Mouse (Mus musculus): Measurements from ENCODE around the gene Dglucy.

Dglucy gene

GRCm38 (mm10) chr12:100778934-100779865 lies at the start of gene Dglucy:
TSS of gene Dglucy (plus strand) at chr12:100779057.
- DNase-seq (ENCODE audit: low spot score): peak; percentile 87

- no peak for DNase-seq (ENCODE audit: low spot score)
These were observed 43.7 kb upstream of the Dglucy start for GRCm38 (mm10) chr12:100735156-100735555.

DNA sequence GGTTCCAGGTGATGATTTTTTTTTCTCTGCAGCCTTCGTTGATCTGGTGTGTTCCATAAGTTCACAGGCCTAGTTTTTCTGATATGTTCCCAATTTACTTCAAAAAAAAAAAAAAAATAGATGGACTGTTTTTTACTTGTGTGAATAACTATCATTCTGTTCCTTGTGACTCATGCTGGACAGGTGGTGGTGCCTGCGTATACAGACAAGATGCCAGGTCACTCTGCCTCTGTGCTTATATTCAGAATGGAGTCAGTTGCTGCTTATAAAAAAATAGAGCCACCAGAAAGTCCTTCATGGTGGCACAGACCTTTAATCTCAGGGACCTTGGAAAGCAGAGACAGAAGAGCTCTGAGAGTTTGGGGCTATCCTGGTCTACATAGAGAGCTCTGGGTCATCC lies 43.3 kb upstream of the Dglucy start:
- DNase-seq (ENCODE audit: low spot score): no peak

GRCm38 (mm10) chr12:100738498-100738897 lies 40.4 kb upstream of the Dglucy start:
- no peak for DNase-seq (ENCODE audit: low spot score)

DNA sequence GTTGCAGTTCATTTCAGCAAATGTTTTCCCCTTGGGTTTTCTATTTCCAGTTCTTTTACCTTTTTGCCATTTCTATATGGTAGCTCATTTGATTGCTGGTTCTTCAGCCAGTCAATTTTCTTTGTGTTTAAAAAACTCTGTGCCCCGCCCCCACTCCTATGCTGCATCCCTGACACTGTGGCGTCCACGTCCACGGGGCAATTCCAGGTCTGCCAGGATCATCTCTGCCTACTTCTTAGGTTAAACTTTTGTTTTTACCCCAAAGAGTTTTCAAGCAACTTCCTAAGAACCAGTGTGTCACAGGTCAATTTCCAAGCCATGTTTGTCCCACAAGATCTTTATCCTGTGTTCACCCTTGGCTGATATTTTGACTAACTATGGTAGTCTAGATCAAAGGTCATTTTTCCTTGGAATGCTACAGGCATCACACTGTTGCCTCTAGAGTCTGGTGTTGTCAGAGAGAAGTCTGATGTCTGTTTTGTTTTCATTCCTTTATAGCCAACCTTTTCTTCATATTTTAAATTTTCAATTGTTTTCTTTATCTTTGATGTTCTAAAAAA lies 39.8 kb upstream of the Dglucy start:
- DNase-seq (ENCODE audit: low spot score): no peak

DNA sequence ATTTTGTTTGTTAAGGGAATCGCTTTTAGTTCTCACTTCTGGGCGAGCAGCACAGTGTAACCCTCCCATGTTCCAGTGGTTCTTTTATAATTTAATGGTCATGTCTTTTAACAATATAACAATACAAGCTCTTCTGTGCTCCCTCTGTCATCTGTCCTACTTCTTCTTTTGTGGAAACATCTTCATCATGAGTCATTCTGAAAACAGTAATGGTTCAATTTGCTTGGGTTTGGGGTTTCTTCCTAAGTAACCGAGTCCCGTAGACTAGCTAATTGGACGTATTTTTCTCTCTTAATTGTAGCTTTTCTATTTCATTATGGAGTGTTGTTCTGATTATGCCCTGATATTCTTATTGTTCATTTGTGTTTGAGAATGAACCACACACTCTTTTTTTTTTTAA lies 38.5 kb upstream of the Dglucy start:
- no peak for DNase-seq (ENCODE audit: low spot score)

DNA sequence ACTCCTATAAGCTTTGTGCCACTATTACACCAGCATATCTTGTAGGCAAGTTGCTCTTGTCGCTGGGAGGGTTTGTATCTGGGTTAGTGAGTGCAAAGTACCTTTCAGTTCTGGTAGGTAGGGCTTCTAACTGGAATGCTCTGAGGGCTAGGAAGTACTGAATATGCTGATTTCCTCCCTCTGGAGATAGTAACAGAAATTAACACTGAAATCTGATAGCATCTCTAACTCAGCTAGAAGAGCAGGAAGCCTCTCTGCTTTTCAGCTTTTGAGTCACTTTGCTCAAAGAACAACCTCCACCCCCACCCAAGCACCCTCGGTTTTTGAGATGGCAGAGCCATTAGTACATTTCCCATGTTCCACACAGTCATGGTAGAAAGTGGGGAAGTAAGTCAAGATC lies 36.4 kb upstream of the Dglucy start:
- DNase-seq (ENCODE audit: low spot score): no peak

DNA sequence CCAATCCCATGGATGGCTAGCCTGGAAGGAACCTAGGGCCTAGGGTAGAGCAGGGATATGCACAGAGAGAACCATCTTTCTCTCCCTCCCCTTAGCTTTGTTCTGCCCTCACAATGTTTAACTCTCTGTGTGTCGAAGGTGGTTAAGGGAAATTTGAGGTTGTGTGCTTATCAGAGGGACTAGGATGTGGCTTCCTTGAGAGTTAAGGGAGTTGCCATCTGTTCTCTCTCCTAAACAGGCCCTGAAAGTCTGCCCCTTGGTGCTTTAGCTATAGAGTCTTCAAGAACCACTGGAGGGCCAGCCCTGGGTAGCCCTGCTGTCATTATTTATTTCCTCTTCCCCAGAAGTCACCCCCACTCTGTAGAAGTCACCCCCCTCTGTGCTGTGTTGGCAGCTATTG lies 25.9 kb upstream of the Dglucy start:
- DNase-seq (ENCODE audit: low spot score): no peak

DNA sequence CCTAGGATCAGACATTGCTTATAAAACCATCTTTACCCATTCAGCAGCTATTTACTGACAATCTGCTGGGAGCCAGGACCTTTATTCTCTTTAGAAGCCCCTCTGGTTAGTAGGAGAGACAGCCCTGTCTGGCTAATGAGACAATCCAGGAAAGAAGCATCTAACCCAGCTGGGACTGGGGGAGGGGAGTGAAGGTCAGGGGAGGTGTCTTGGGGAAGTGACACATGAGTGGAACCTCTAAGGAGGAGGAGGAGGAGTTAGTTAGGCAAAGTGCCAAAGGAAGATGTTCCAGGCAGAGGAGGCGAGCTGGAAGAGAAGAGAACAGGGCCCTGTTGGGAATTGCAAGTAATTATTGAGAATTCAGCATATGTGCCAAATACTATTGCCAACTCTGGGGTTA lies 25.1 kb upstream of the Dglucy start:
- DNase-seq (ENCODE audit: low spot score): no peak

DNA sequence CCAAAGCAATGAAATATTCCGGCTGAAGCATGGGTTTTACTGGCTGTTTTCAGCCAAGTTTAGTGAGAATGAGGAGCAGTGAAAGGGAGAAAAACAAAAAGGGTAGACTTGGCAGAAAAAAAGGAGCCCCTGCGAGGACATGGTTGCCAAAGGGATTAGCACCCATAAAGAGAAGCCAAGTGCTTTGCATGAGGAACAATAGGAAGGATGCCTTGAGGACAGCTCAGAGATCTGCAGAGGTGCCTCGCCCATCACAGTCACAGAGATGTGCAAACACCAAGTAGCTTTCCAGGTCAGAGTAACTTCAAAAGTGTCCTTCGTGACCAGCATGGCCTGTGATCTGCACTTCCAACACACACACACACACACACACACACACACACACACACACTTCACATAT lies 21.4 kb upstream of the Dglucy start:
- DNase-seq (ENCODE audit: low spot score): no peak

GRCm38 (mm10) chr12:100762663-100763425 lies 16.0 kb upstream of the Dglucy start:
- no peak for DNase-seq (ENCODE audit: low spot score)

GRCm38 (mm10) chr12:100764329-100765018 lies 14.4 kb upstream of the Dglucy start:
- no peak for DNase-seq (ENCODE audit: low spot score)

GRCm38 (mm10) chr12:100769871-100770270 lies 9.0 kb upstream of the Dglucy start:
- DNase-seq (ENCODE audit: low spot score): no peak

DNA sequence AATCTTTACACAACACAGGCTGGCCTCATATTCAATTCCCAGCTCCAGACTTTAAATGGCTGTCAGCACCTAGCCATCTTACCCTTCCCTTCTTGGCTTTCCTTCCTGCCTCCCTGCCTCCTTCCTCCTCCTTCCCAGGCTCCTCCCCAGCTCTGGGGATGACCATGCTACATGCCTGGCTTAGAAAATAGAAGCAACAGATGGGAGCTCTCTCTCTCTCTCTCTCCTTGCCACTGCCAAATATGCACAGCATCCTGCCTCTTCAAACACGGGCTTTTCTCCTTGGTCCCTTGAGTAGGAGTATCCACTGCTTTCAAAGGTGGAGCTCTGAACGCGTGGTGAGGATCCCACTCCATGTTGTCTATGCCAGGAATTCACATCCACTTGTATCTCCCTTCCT lies 8.1 kb upstream of the Dglucy start:
- DNase-seq (ENCODE audit: low spot score): no peak

DNA sequence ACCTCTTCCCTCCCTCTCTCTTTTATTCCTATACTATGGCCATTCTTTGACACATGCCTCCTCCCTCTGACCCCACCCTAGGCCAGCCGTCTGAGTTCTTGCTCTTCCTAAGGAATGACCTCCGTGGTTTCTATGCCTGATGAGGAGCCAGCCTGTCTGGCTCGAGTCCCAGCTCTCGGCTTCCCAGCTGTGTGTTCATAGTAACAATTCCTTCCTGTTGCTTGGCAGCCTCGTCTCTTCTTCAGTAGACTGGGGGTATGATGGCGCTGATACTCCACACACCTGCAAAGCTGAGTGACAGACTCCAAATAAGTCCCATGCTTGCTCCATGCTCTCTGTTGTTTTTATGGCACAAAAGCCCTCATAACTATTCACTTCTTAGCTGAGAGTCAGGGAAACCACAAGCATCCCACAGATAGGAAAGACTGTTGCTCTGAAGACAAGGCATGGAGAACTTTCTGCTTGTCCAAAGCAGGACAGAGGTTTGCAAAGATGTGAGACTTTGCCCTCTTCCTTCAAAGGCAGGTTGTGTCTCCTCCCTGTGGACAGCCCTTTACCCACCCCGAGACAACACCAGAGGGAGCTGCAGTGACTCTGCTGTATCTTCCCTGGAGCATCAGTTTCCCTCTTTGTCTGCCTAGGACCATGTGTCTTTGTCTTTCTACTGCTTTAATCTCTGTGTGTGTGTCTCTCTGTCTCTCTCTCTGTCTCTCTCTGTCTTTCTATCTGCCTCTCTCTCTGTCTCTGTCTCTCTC lies 6.5 kb upstream of the Dglucy start:
- peak; percentile 26 for DNase-seq (ENCODE audit: low spot score)

- no peak for DNase-seq (ENCODE audit: low spot score)
These were observed 4.1 kb upstream of the Dglucy start for GRCm38 (mm10) chr12:100774756-100775155.

DNA sequence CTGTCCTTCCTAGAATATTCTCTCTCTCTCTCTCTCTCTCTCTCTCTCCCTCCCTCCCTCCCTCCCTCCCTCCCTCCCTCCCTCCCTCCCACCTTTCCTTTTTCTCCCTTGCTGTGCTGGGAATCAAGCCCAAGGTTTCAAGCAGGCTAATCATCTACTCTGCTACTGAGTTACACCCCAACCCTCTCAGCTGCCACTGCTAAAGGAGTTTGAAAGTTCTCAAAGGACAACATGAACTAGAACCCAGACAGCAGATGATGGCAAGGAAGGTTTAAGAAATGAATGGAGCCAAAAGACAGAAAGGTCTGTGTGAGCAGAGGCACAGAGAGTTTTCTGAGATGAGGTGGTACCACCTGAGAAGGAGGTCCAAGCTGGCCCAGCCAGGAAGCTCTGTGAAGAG lies 3.6 kb upstream of the Dglucy start:
- DNase-seq (ENCODE audit: low spot score): no peak

- no peak for DNase-seq (ENCODE audit: low spot score)
These were observed 2.8 kb upstream of the Dglucy start for GRCm38 (mm10) chr12:100775911-100776581.

DNA sequence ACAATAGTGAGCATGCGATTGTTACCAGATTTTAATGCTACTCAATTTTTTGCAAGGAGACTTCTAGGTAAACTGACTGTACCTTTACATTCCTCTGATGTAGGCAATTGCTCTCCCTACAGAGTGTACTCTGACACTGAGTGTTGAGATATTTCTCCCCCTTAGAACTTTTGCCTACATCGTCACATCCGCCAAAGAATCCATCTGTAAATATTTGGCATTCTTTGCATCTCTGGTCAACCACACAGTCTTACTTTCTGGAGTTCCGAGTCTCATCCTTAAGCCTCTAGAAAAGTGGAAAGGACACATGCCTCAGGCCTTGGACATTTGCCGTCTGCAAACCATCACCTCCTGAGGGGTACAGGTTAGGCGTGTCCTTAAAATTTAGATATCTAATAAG lies 1.9 kb upstream of the Dglucy start:
- no peak for DNase-seq (ENCODE audit: low spot score)

GRCm38 (mm10) chr12:100778276-100778933 lies 452 bp upstream of the Dglucy start:
- no peak for DNase-seq (ENCODE audit: low spot score)
